In genomic region chr5:21113377-21113776, GRCm38 (mm10) we compare ENCODE assay signal across 20 mouse cellular contexts.
"Had no signal": no experiment of that assay in that cellular context is flagged by ENCODE, and none has a peak within 500 bp of the region (broad histone marks: within the 10 kb centered on the region; RNA-seq: fewer than 3 reads in every experiment).

No protein-coding gene starts in this region.

- H3K9me3 ChIP-seq: kidney, embryonic 15.5 days; neural tube, embryonic 13.5 days had no signal

- H3K9ac ChIP-seq: kidney, embryonic 15.5 days; liver, embryonic 14.5 days; liver, postnatal 0 days; lung, embryonic 14.5 days; neural tube, embryonic 13.5 days had no signal

- ATAC-seq: liver, postnatal 0 days; lung, postnatal 0 days had no signal

- H3K27ac ChIP-seq: kidney, embryonic 15.5 days; liver, embryonic 14.5 days; macrophage; neural tube, embryonic 13.5 days; stomach, postnatal 0 days had no signal

- H3K4me1 ChIP-seq: kidney, embryonic 15.5 days; neural tube, embryonic 13.5 days had no signal

- DNase-seq: kidney, adult 8-10 months; kidney, postnatal 10 days; kidney, postnatal 36 days; liver, postnatal 0 days; lung, embryonic 14.5 days; midbrain, embryonic 14.5 days; retina, postnatal 1 day; right cerebral cortex, postnatal 25 days; spleen, adult 18-20 months; thymus, adult 2 months; thymus, postnatal 14 days; thymus, postnatal 4 days had no signal

- H3K4me2 ChIP-seq: kidney, embryonic 15.5 days; lung, embryonic 14.5 days; midbrain, embryonic 11.5 days; neural tube, embryonic 13.5 days had no signal

- H3K27me3 ChIP-seq: kidney, embryonic 15.5 days; neural tube, embryonic 13.5 days had no signal

- H3K36me3 ChIP-seq: kidney, embryonic 15.5 days; neural tube, embryonic 13.5 days had no signal

- H3K4me3 ChIP-seq: kidney, embryonic 15.5 days; myocyte; neural tube, embryonic 13.5 days had no signal
